Mouse (Mus musculus): Measurements from ENCODE around the gene Rasip1. TPM values are rescaled to one million over a fixed set of nuclear protein-coding genes. Genes with fewer than 3 reads are reported as not detected.
"Not testable (repeated sequence)": the region's sequence is repeated elsewhere in the genome, so short reads cannot be mapped to it uniquely, and the experiment has no call there.

The Rasip1 gene
- polyA plus RNA-seq, 1 experiment from 2014 or later: 11.6 TPM

DNA sequence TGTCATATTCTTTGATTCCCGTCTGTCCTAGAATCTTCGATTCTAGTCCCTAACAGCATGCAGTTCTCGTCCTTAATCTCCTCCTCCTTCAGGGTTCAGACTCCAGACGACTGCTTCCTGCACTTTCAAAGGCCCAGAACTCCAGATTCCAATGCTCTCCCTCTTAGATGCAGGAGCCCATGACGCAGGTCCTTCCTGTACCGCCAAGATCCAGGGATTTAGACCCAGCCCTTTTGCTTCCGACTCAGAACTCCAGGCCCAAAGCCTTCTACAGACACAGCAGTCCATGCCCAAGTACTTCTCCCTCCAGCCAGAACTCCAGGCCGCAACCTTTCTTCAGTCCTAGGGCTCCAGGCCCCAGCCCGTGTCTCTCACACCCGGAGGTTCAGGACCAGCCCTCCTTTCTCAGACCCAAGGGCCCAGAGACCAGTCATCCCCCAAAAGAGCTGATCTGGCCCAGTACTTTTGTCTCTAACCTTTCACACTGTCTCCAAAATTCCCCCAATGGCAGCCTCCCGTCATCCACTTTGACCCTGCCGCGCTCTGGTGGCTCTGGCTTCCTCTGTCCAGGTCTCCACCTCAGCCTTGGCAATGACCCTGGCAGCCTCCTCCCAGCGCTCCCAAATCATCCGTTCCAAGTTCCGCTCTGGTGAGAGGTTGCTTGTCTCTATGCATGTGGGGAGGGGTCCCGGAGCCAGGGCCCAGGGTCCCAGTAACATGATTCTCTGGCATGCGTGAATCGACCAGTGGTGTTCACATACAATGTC lies 13.1 kb downstream of the Rasip1 start:
- peaks cover 42% of the 10 kb centered on the region for H3K4me1 ChIP-seq
- H3K9ac ChIP-seq: no peak overlapping the region
- H3K9me3 ChIP-seq: no peaks in the 10 kb centered on the region
- no peak overlapping the region for H3K27ac ChIP-seq
- ATAC-seq (ENCODE audit: insufficient read depth, low FRiP score, low read depth): no peak
- H3K27me3 ChIP-seq (replicated peaks): no peaks in the 10 kb centered on the region
- H3K4me2 ChIP-seq: no peak overlapping the region
- H3K4me3 ChIP-seq (replicated peaks): no peak overlapping the region
- 80% methylated on average over 19 of the region's 19 CpGs for WGBS
- H3K36me3 ChIP-seq: 0 out of 2 replicates have a peak, but pooled peaks cover 7% of the 10 kb centered on the region

DNA sequence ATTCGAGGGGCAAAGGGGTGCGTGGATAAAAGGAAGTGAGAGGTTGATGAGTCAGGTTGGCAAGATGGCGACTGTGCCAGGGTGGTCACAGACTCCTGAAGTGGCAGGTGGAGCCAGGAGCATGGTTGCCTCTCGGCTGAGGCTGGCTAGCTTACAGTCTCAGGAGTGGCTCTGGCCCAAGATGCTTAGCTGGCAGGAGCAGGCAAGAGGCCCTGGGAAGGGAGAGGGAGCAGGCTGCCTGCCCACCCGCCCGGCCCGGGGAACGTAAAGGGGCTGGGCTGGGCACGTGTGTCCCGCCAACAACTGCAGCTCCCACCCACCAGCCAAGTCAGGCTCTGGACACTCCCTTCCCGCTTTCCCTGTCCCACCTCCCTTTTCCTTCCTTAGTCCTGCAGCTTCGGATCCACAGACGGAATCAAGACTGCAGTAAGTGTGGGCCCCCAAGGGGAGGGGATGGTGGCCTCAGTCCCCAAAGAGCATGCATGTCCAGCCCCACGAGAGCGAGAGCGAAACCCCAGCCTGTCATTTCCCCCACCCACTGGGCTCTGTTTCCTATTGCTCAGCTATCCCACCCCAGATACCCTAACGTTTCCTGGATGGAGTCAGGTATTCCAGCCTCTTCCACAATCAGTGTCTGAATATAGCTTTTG lies 14.2 kb downstream of the Rasip1 start:
- H3K27me3 ChIP-seq (replicated peaks): no peaks in the 10 kb centered on the region
- no peak overlapping the region for H3K9ac ChIP-seq
- H3K4me3 ChIP-seq (replicated peaks): peak overlapping the region; percentile 47
- peak overlapping the region; percentile 88; the same call in 1 of the 2 replicates for H3K27ac ChIP-seq
- peak overlapping the region; percentile 83 for H3K4me2 ChIP-seq
- H3K36me3 ChIP-seq: 0 out of 2 replicates have a peak, but pooled peaks cover 3% of the 10 kb centered on the region
- no peak for ATAC-seq (ENCODE audit: insufficient read depth, low FRiP score, low read depth)
- no peaks in the 10 kb centered on the region for H3K9me3 ChIP-seq
- 43% methylated on average over 17 of the region's 17 CpGs for WGBS
- H3K4me1 ChIP-seq: peaks cover 42% of the 10 kb centered on the region

DNA sequence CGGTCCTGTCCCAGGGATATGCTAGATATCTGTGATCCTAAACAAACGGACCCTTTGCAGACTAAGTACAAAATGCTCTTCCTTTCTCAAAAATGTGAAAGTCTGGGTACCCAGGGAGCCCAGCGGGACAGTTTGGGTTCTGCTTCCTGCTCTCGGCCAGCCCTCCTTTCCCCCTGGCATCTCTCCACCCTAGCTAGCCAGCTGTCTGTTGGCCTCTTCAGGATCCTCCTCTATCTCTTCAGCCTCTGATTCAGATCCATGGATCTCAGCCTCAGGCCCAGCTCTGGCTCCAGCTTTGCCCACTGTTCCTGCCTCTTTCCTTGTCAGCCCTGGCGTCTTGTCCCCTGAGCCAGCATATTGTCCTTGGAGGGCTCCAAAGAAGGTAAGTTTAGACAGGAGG lies 14.8 kb downstream of the Rasip1 start:
- Histone ChIP-seq H3K9ac (no peak overlapping the region), H3K27ac (peak overlapping the region; percentile 88; the same call in 1 of the 2 replicates), H3K4me2 (peak overlapping the region; percentile 83), H3K9me3 (no peaks in the 10 kb centered on the region), H3K4me3 (replicated peaks) (peak overlapping the region; percentile 47), H3K36me3 (no peaks in the 10 kb centered on the region), H3K4me1 (peaks cover 42% of the 10 kb centered on the region), H3K27me3 (replicated peaks) (no peaks in the 10 kb centered on the region)
- 75% methylated on average over 5 of the region's 5 CpGs for WGBS
- no peak for ATAC-seq (ENCODE audit: insufficient read depth, low FRiP score, low read depth)

DNA sequence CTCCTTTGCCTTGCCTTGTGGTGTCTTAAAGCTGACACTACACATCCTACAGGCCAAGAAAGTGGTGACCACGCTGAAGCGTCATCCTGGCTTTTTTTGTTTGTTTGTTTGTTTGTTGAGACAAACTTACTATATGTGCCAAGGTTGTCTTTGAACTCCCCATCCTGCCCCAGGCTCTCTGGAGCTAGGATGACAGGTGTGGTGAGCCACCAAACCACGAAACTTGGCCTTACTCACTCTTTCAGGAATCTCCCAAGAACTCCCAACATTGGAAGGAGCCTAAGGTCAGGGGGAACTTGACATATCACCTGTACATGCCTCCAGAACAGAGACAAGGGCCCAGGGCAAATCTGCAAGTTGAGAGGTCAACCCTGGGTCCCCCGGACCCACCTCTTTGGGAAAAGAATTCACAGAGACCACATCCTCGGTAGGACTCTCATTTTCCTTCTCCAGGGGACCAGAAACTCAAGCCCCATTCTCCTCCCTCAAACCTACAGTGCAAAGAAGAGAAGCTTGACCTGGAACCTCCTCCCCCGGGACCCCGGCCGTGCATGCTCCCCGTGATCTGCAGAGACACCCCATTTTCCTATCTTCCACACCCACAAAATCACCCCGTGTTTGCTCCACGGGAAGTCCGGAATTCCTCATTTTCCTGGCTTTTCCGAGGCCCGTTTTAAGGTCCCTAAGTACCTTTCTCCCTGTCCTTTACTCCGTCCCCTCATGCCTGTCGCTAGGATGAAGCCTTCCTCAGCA lies 15.4 kb downstream of the Rasip1 start:
- Histone ChIP-seq H3K4me1 (peaks cover 42% of the 10 kb centered on the region), H3K9ac (peak overlapping the region; percentile 53), H3K4me3 (replicated peaks) (peak overlapping the region; percentile 47), H3K36me3 (no peaks in the 10 kb centered on the region), H3K9me3 (no peaks in the 10 kb centered on the region), H3K27me3 (replicated peaks) (no peaks in the 10 kb centered on the region), H3K27ac (peak overlapping the region; percentile 88), H3K4me2 (peak overlapping the region; percentile 83)
- 31% methylated on average over 16 of the region's 16 CpGs for WGBS
- ATAC-seq (ENCODE audit: insufficient read depth, low FRiP score, low read depth): no peak

DNA sequence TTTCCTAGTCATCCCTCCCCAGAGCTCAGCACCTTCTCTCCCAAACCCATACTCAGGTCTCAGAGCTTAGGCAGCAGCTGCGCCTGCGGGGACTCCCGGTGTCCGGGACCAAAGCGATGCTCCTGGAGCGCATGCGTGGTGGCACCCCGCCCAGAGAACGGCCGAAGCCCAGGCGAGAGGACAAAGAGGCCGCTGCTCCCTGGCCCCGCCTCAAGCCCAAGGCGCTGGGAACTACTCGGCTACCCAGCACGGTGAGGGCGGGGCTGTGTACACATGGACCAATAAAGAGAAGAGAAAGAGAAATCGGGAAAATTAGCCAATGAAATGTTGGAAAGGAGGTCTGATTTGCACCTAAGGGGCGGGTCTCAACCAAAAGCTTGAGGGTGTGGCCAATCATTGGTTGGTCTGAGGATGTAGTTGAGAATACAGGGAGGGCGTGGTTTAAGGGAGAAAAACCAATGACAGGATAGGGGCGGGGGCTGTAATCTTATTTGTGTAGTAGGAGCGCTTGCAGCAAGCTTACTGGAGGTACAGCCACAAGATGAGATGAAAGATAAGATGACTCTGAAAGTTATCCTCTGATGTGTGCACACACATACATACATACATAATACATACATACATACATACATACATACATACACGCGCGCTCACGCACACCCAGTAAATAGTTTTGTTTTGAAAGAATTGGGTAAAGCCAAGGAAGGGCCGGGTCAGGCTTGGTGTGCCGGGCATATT lies 16.3 kb downstream of the Rasip1 start:
- peak; percentile 90 for ATAC-seq (ENCODE audit: insufficient read depth, low FRiP score, low read depth)
- WGBS: 4% methylated on average over 28 of the region's 28 CpGs
- H3K4me3 ChIP-seq (replicated peaks): peak overlapping the region; percentile 47
- no peaks in the 10 kb centered on the region for H3K27me3 ChIP-seq (replicated peaks)
- H3K4me1 ChIP-seq: peaks cover 37% of the 10 kb centered on the region
- peak overlapping the region; percentile 88 for H3K27ac ChIP-seq
- H3K4me2 ChIP-seq: peak overlapping the region; percentile 83
- H3K9me3 ChIP-seq: no peaks in the 10 kb centered on the region
- peak overlapping the region; percentile 53 for H3K9ac ChIP-seq
- no peaks in the 10 kb centered on the region for H3K36me3 ChIP-seq

DNA sequence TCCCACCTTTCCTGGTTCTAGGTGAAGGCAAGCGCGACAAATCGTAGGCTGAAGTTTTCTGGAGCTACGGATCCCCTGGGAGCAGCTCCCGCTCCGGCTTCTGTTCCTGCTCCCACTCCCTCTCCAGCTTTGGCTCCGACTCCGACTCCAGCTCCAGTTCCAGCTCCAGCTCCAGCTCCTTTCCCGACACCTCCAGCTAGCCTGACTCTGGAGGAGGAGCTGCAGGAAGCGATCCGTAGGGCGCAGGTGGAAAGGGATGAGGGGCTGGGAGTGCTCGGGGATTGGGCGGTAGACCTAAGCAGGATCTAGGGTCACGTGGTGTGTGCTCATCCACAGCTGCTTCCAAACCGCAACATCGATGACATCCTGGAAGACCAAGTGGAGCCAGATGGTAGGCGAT lies 16.9 kb downstream of the Rasip1 start:
- ATAC-seq (ENCODE audit: insufficient read depth, low FRiP score, low read depth): peak; percentile 15; the same call in 1 of the 2 replicates
- peak overlapping the region; percentile 83 for H3K4me2 ChIP-seq
- H3K9ac ChIP-seq: no peak overlapping the region
- 9% methylated on average over 18 of the region's 18 CpGs for WGBS
- H3K27ac ChIP-seq: peak overlapping the region; percentile 88
- no peaks in the 10 kb centered on the region for H3K9me3 ChIP-seq
- peak overlapping the region; percentile 47 for H3K4me3 ChIP-seq (replicated peaks)
- H3K27me3 ChIP-seq (replicated peaks): no peaks in the 10 kb centered on the region
- peaks cover 35% of the 10 kb centered on the region for H3K4me1 ChIP-seq
- no peaks in the 10 kb centered on the region for H3K36me3 ChIP-seq

DNA sequence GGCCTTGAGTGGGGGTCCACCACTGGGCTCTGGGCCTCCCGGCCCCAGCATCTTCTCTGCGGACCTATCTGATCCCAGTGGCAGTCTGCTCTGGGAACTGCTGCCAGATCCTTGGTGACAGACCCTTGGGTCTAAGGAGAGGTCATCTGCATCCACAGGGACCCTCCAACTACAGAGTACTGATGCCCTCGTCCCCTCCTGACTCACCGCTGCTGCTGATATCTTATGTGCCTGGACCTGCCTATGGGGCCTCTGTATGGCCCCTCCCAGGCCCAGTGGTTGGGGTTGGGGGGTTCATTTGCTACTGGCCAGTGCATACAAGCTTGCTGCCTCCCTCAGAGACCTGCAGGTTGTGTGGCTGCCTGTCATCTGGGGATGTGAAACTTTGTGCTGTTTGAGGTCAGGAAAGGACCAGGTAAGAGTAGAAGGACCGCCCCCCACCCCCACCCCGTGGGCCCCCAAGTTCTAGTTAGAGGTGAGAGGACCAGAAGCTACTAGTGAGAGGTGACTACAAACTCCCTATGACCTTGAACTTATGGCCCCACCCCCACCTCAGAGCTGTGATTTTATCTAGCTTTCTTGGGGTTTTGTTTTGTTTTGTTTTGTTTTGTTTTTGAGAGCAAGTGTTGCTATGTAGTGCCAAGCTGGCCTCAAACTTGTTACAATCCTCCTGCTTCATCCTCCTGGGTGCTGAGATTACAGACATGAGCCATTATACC lies 17.7 kb downstream of the Rasip1 start:
- H3K9me3 ChIP-seq: no peaks in the 10 kb centered on the region
- H3K4me3 ChIP-seq (replicated peaks): no peak overlapping the region
- no peak overlapping the region for H3K9ac ChIP-seq
- H3K4me1 ChIP-seq: peaks cover 31% of the 10 kb centered on the region
- 63% methylated on average over 6 of the region's 6 CpGs for WGBS
- 0 out of 2 replicates have a peak overlapping the region, but pooled peaks have one; percentile 88 for H3K27ac ChIP-seq
- no peaks in the 10 kb centered on the region for H3K27me3 ChIP-seq (replicated peaks)
- no peaks in the 10 kb centered on the region for H3K36me3 ChIP-seq
- ATAC-seq (ENCODE audit: insufficient read depth, low FRiP score, low read depth): no peak
- peak overlapping the region; percentile 83 for H3K4me2 ChIP-seq

DNA sequence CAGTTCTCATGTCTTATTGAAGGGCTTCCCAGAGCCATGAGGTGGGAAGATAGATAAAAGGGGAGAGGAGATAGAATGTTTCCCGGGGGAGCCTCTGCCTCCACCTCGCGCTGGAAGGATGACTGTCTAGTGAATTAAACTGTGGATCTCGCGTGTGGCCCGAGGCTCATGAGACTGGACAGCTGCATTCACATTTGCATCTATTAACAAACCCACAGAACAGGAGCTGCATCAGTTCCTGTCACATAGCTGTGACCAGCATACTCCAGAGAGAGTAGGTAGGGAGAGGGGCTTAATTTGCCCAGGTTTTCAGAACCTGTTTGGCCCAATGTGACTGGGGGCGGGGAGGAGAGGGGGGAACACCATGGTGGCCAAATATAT lies 18.3 kb downstream of the Rasip1 start:
- no peaks in the 10 kb centered on the region for H3K36me3 ChIP-seq
- WGBS: 90% methylated on average over 7 of the region's 7 CpGs
- ATAC-seq (ENCODE audit: insufficient read depth, low FRiP score, low read depth): no peak
- no peak overlapping the region for H3K4me2 ChIP-seq
- H3K9ac ChIP-seq: no peak overlapping the region
- H3K27ac ChIP-seq: no peak overlapping the region
- H3K4me3 ChIP-seq (replicated peaks): no peak overlapping the region
- peaks cover 30% of the 10 kb centered on the region for H3K4me1 ChIP-seq
- no peaks in the 10 kb centered on the region for H3K27me3 ChIP-seq (replicated peaks)
- H3K9me3 ChIP-seq: no peaks in the 10 kb centered on the region

DNA sequence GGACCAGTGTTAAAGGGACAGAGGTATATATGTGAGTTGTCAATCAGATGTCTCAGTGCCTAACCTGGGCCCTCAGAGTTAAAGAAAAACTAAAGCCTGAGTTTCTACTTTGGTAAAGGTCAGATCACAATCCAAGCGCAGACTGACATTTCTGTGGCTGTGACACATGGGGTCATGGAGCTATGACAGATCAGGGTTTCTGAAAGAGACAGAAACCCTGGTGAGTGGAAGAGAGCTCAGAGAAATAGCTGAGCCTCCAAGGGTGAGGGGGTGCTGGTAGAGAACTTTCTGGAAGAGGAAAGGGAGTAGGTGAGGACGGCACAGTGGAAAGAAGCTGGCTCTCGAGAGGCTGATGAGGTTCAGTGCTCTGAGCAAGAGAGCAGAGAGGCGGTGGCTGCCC lies 19.4 kb downstream of the Rasip1 start:
- H3K4me2 ChIP-seq: no peak overlapping the region
- H3K4me3 ChIP-seq (replicated peaks): no peak overlapping the region
- H3K9ac ChIP-seq: no peak overlapping the region
- H3K27ac ChIP-seq: no peak overlapping the region
- 78% methylated on average over 4 of the region's 4 CpGs for WGBS
- no peaks in the 10 kb centered on the region for H3K27me3 ChIP-seq (replicated peaks)
- H3K9me3 ChIP-seq: no peaks in the 10 kb centered on the region
- peaks cover 19% of the 10 kb centered on the region for H3K4me1 ChIP-seq
- no peaks in the 10 kb centered on the region for H3K36me3 ChIP-seq
- no peak for ATAC-seq (ENCODE audit: insufficient read depth, low FRiP score, low read depth)

DNA sequence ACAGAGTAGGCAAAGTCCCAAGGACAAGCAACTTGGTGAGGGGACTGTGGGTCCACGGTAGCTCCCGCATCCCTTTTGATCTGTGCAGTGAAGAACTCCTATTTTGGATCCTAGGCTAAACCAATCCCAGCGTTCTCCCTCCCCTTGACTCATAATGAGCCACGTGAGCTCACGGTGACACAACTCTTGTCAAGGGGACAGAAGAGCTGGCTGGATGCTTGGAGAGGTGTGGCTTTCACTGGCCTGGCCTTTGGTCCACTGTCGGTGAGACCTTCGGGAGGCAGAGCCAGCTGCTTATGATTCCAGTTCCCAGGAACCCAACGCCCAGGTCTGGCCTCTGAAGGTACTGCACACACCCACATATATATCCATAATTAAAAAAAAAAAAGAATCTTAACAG lies 22.1 kb downstream of the Rasip1 start:
- Histone ChIP-seq H3K4me3 (replicated peaks) (no peak overlapping the region), H3K27ac (no peak overlapping the region), H3K4me2 (no peak overlapping the region), H3K36me3 (no peaks in the 10 kb centered on the region), H3K27me3 (replicated peaks) (no peaks in the 10 kb centered on the region), H3K9ac (no peak overlapping the region), H3K9me3 (no peaks in the 10 kb centered on the region), H3K4me1 (peaks cover under 1% of the 10 kb centered on the region)
- 73% methylated on average over 8 of the region's 8 CpGs for WGBS
- no peak for ATAC-seq (ENCODE audit: insufficient read depth, low FRiP score, low read depth)

DNA sequence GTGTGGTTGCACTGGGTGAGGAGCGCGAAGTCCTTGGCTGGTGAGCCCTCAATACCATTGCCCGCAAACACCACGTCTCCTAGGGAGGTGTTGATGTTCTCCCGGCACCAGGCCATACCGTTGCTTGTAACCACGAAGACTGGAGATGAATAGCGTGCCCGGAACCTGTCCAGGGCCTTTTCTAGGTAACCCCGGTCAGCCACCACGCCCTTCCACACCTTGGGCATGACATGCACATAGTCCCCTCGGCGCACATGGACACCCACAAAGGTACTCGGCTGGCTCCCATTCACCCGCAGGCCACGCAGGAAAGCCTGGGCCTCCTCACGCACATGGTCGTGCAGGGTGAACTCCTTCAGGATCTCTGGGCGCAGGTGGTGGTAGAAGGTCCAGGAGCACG lies 23.2 kb downstream of the Rasip1 start:
- not testable (repeated sequence) for H3K36me3 ChIP-seq; H3K4me2 ChIP-seq; H3K27ac ChIP-seq; H3K9me3 ChIP-seq; H3K9ac ChIP-seq; H3K4me3 ChIP-seq (replicated peaks); ATAC-seq (ENCODE audit: insufficient read depth, low FRiP score, low read depth); H3K4me1 ChIP-seq; H3K27me3 ChIP-seq (replicated peaks)
- 94% methylated on average over 20 of the region's 20 CpGs for WGBS
